Mouse (Mus musculus) liver, embryonic 14.5 days (tissue): ENCODE measurements around the gene Id1.

ENCODE experiments used
- CTCF ChIP-seq: IDR thresholded peaks from 2 replicates; pipeline ENCODE4 v1.5.1; 2016; ENCODE audit warnings: antibody characterized with exemption, low read depth, control low read depth
- EP300 ChIP-seq: IDR thresholded peaks from 2 replicates; pipeline ENCODE4 v1.6.1; 2016; ENCODE audit warnings: antibody characterized with exemption, low read depth

DNA sequence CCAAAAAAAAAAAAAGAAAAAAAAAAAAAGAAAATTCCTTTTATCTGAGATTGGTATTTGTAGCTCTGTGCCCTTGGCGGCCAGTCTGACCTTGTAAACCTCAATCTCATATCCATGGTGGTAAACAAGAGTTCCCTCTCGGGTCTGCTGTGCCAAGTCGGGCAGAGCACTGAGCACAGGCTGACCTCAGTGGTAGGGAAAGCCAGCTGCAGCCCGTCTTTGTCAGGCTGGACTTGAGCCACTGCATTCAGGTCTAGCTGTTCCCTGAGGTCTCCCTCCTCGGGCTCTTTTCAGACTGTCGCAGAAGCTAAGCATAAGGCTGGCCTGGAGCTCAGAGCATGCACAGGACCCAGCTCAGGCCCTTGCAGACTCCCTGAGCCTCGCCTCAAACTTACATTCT is 41.3 kb upstream of the Id1 start:
- TF ChIP-seq EP300 = no peak
- TF ChIP-seq CTCF = no peak
